Mouse (Mus musculus) spleen, adult 2 months (tissue): ENCODE data around the gene Dazl. TPM values are rescaled to one million over a fixed set of nuclear protein-coding genes. Genes with fewer than 3 reads are reported as not detected.

ENCODE experiments used
- DNase-seq, 2 experiments: peaks; one replicate each; pipeline versions ENCODE4 v3.0.0 to v3.0.0-alpha.2; 2012 to 2021; ENCODE audit warnings: low spot score in 2 of 2, low read depth in 1 of 2
- H3K27ac ChIP-seq: fragments of 200-500 bp; 2 replicates; pipeline ENCODE4 v1.5.1; 2012; ENCODE audit warnings: low read length, inconsistent platforms; ENCODE audit not compliant: insufficient read depth
- H3K27me3 ChIP-seq: fragments of 200-500 bp; 2 replicates; pipeline ENCODE4 v1.6.1; 2012; ENCODE audit warnings: mild to moderate bottlenecking, moderate library complexity, low read length, inconsistent platforms; ENCODE audit not compliant: control insufficient read depth, insufficient read depth
- H3K36me3 ChIP-seq: fragments of 200-500 bp; 2 replicates; pipeline ENCODE4 v1.6.1; 2012; ENCODE audit warnings: mild to moderate bottlenecking, low read length, inconsistent platforms; ENCODE audit not compliant: control insufficient read depth, insufficient read depth
- H3K4me1 ChIP-seq: fragments of 200-500 bp; 2 replicates; pipeline ENCODE4 v1.6.1; 2011; ENCODE audit warnings: inconsistent platforms; ENCODE audit not compliant: control insufficient read depth, insufficient read depth, insufficient read length
- H3K4me3 ChIP-seq: fragments of 200-500 bp; 2 replicates; pipeline ENCODE4 v1.5.1; 2011; ENCODE audit warnings: mild to moderate bottlenecking, inconsistent platforms; ENCODE audit not compliant: insufficient read depth, insufficient read length; ENCODE audit errors: extremely low read depth
- CTCF ChIP-seq: fragments of 200-500 bp; IDR thresholded peaks from 2 replicates; pipeline ENCODE4 v1.5.1; 2011; ENCODE audit warnings: mild to moderate bottlenecking, inconsistent platforms; ENCODE audit not compliant: insufficient read depth, insufficient read length, insufficient replicate concordance; ENCODE audit errors: extremely low read depth
- POLR2A ChIP-seq: fragments of 200-500 bp; IDR thresholded peaks from 2 replicates; pipeline ENCODE4 v1.6.1; 2011; ENCODE audit warnings: low read depth, low read length, inconsistent platforms
- WGBS: fragments of 180-500 bp; shearing (Covaris S2); methylation state at CpG from one replicate; pipeline ENCODE4 v1.1.7; 2018; 5-methylcytosine and 5-hydroxymethylcytosine counted together
- polyA plus RNA-seq: library from polyadenylated mRNA; depleted of rRNA; stranded (reverse); fragments of >200 nt; gene quantifications from 2 replicates; pipeline ENCODE4 v1.2.3, GENCODE M21; 2012

The Dazl gene
- polyA plus RNA-seq, 1 experiment: not detected

DNA sequence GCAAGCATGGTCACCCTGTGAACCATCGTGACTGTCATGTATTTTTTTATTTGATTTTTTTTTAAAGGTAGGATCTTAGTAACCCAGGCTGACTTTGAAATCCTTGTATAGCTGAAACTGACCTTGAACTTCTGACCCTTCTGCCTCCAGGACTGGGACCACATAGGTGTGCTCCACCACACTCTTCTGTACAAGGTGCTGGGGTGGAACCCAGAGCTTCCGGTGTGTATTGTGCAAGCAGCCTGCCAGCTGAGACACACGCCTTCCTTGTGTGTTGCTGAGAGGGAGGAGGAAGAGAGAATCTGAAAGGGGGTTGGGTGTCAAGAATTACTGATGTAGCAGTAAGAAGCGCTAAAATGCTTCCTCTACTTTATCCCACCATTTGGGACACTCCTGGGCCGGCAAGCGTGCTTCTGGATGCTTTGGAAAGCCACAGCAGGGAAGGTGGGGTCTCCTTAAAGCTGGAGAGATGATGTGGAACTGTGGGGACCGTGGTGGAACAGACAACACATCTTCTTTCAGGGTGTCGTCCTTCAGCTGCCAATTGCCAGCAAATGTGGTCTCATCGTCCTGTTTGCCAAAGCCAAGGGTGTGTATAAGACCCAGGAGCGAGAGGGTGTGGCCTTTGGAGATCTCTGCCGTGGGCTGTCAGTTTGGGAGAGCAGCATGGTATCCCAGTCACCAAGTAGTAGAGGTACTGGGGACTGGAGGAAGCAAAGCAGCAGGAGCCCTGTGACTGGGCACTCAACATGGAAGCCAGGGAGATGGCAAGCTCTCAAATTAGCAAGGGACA is 55.4 kb downstream of the Dazl start:
- no peak for DNase-seq
- Histone ChIP-seq H3K27me3 (no peaks in the 10 kb centered on the region), H3K4me1 (no peaks in the 10 kb centered on the region), H3K36me3 (no peaks in the 10 kb centered on the region), H3K27ac (no peak overlapping the region), H3K4me3 (no peak overlapping the region)
- WGBS: 59% methylated on average over 11 of the region's 11 CpGs
- TF ChIP-seq CTCF (no peak), POLR2A (no peak)

DNA sequence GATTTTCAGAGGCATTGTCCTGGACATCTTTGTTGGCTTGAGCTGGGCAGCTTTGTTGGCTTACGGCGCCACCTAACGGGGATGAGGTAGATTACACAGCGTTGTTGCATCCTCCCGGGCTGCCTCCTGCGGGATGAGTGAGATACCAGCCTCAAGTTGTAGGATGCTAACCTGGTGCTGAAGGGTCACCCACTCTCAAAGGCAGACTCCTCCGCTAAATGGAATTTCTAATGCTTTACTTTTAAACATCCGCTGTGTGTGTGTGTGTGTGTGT is 56.1 kb downstream of the Dazl start:
- Histone ChIP-seq H3K4me3 (no peak overlapping the region), H3K4me1 (no peaks in the 10 kb centered on the region)

DNA sequence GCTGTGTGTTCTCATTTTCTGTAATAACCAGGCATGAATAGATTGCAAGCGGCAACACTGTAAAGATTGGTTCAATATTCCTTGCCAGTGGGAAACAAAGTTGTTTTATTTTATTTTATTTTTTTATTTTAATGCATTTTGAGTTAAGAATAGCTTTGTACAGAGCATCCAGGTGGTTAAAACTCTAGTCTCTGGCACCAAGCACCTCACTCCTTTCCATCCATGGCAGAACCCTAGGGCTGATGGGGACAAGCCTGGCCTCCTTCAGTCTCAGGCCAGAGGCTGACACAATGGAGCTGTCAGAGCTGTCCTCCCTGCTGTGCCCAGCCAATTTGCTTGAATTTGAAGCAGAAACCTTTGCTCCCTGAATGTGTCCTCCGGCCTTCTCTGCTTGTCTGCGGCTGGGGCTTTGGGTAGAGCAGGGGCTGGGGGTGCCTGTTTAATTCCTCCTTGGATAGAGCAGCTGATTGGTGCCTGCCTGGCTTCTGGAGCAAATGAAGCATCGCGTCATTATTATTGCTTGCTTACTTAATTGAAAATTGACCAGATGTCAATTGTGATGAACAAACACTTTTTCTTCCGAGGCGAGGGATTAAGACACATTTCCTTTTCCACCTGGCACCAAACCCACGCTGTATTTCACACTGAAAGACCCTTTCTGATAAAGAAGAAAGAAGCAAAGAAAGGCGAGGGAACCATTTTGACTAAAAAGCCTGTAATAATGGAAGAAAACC is 56.6 kb downstream of the Dazl start:
- H3K4me3 ChIP-seq: no peak overlapping the region
- H3K4me1 ChIP-seq: no peaks in the 10 kb centered on the region
- 63% methylated on average over 9 of the region's 9 CpGs for WGBS
- no peaks in the 10 kb centered on the region for H3K27me3 ChIP-seq
- DNase-seq: no peak
- no peak overlapping the region for H3K27ac ChIP-seq
- no peaks in the 10 kb centered on the region for H3K36me3 ChIP-seq
- TF ChIP-seq POLR2A (no peak), CTCF (no peak)

More for the DNA sequence above, 56.1 kb downstream of the Dazl start:
- 7% methylated on average over 8 of the region's 8 CpGs for WGBS
- H3K36me3 ChIP-seq: no peaks in the 10 kb centered on the region
- H3K27ac ChIP-seq: no peak overlapping the region
- peak; percentile 96 for TF ChIP-seq CTCF
- no peak for TF ChIP-seq POLR2A
- H3K27me3 ChIP-seq: no peaks in the 10 kb centered on the region
- DNase-seq: peak; percentile 34 to 70

DNA sequence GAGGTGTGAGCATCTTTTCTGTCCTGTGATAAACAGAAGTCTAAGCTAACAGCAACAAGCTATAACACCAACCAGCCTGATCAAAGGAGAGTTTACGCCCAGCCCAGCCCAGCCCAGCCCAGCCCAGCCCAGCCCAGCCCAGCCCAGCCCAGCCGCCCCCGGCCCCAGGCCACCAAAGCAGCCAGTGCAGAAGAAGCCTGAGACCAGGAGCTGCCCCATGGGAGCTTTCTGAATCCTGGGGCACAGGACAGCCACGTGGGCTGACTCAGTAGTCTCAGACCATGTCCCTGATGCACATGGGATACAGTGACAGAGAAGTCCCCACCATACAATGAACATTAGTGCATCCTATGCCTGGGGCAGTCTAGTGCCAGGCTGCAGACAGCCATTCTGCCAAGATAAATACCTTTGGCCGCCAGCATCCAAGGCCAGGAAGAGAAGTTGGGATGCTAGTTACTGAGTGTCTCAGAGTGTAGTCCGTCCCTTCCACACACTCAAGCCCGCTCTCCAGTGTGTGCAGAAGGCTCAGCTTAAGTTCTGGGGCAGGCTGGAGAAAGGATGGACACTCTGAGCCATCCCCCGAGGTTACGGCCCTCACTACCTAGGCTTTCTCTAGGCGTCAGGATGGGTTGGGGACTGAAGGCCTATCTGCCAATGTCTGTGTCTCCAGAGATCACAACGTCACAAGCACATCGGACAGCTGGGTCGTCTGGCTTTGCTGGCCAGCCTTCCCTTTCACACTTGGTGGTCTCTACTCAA is 57.3 kb downstream of the Dazl start:
- Histone ChIP-seq H3K36me3 (no peaks in the 10 kb centered on the region), H3K27ac (no peak overlapping the region), H3K27me3 (no peaks in the 10 kb centered on the region), H3K4me3 (no peak overlapping the region), H3K4me1 (no peaks in the 10 kb centered on the region)
- TF ChIP-seq CTCF: no peak
- TF ChIP-seq POLR2A: no peak
- no peak for DNase-seq
- 90% methylated on average over 13 of the region's 13 CpGs for WGBS

DNA sequence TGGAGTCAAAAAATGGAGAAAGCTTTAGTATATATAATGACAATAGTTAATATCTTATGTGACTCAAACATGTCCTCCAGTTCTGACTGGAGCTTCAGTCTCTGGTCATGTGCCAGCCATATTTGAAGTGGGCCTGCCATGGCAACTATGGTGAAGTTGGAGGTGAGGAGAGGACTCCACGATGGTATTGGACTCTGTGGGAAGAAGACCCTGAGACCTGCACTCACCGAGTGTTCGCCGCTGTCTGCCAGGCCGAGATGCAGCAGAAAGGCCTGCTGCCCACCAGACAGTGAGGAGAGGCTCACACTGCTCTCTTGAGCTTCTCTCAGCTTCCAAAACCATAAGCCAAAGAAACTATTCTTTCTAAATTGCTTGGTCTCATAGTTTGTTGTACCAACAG is 59.5 kb downstream of the Dazl start:
- 95% methylated on average over 5 of the region's 5 CpGs for WGBS
- TF ChIP-seq CTCF (no peak), POLR2A (no peak)
- no peak overlapping the region for H3K27ac ChIP-seq
- no peak for DNase-seq
- no peaks in the 10 kb centered on the region for H3K36me3 ChIP-seq
- H3K4me3 ChIP-seq: no peak overlapping the region
- H3K27me3 ChIP-seq: no peaks in the 10 kb centered on the region
- no peaks in the 10 kb centered on the region for H3K4me1 ChIP-seq

DNA sequence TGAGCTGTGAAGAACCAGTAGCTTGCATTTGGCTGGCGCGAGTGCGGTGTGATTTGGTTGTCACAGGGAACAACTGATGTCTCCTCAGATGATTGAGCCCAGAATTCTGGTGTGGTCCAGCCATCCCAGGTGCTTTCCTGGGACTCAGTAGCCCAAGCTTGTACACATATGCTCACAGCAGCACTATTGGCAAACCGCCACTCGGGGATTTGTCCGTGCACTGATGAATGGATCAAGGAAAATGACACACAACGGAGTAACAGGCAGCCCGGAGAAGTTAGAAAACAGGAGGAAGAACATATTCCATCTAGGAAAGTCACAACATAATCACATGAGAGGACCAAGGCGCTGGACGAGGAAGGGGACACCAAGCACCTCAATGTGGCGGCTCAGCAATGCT is 60.6 kb downstream of the Dazl start:
- 91% methylated on average over 11 of the region's 11 CpGs for WGBS
- Histone ChIP-seq H3K27ac (no peak overlapping the region), H3K27me3 (no peaks in the 10 kb centered on the region), H3K4me3 (no peak overlapping the region), H3K36me3 (no peaks in the 10 kb centered on the region), H3K4me1 (no peaks in the 10 kb centered on the region)
- TF ChIP-seq CTCF: no peak
- TF ChIP-seq POLR2A: no peak
- no peak for DNase-seq

DNA sequence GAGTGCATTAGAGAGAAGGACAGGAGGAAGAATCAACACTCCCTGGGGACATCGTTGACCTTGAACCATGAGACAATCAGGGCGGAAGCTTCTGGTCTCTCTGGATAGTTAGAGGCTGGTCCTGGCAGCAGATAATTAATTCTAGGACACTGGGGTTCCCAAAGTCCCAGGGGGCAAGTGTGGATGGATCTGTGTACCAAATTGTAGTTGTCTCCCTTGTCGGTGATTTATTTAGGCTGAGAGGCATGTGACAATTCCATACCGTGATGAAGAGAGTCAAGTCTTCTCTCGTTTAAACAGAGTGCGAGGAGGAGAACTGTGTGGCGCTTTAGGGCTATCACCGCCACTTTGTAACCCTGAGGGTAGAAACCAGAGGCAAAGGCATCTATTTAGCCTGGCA is 62.2 kb downstream of the Dazl start:
- Histone ChIP-seq H3K27ac (no peak overlapping the region), H3K27me3 (no peaks in the 10 kb centered on the region), H3K4me1 (no peaks in the 10 kb centered on the region), H3K4me3 (no peak overlapping the region), H3K36me3 (no peaks in the 10 kb centered on the region)
- no peak for TF ChIP-seq POLR2A
- TF ChIP-seq CTCF: no peak
- DNase-seq: no peak
- 93% methylated on average over 8 of the region's 8 CpGs for WGBS
